Mouse (Mus musculus) cerebellum, adult 2 months (tissue): ENCODE results near the gene Nemp2. TPM values are rescaled to one million over a fixed set of nuclear protein-coding genes. Genes with fewer than 3 reads are reported as not detected.

Source experiments
- DNase-seq, 2 experiments: peaks; one replicate each; pipeline ENCODE4 v3.0.0; 2021
- H3K27ac ChIP-seq: fragments of 200-500 bp; 2 replicates; pipeline ENCODE4 v1.5.1; 2012; ENCODE audit warnings: low read length, control low read depth, inconsistent platforms; ENCODE audit not compliant: insufficient read depth
- H3K27me3 ChIP-seq: fragments of 200-500 bp; 2 replicates; pipeline ENCODE4 v1.6.1; 2012; ENCODE audit warnings: inconsistent platforms, mild to moderate bottlenecking, low read length, moderate library complexity; ENCODE audit not compliant: control insufficient read depth, insufficient read depth
- H3K4me1 ChIP-seq: fragments of 200-500 bp; 2 replicates; pipeline ENCODE4 v1.6.1; 2011; ENCODE audit warnings: low read length; ENCODE audit not compliant: control insufficient read depth, insufficient read depth
- H3K4me3 ChIP-seq: fragments of 200-500 bp; replicated peaks from 2 replicates; pipeline ENCODE3; 2011; ENCODE audit warnings: mild to moderate bottlenecking, low read depth, low read length, control low read depth; ENCODE audit not compliant: insufficient read depth
- CTCF ChIP-seq: fragments of 200-500 bp; IDR thresholded peaks from 2 replicates; pipeline ENCODE4 v1.5.1; 2011; ENCODE audit warnings: low read depth, mild to moderate bottlenecking, control low read depth, low read length, moderate library complexity, borderline replicate concordance; ENCODE audit not compliant: insufficient read depth
- POLR2A ChIP-seq: fragments of 200-500 bp; IDR thresholded peaks from 2 replicates; pipeline ENCODE4 v1.6.1; 2011; ENCODE audit warnings: low read length, control low read depth, borderline replicate concordance; ENCODE audit not compliant: insufficient read depth
- WGBS: fragments of 180-500 bp; shearing (Covaris S2); methylation state at CpG from one replicate; pipeline ENCODE4 v1.1.7; 2018; 5-methylcytosine and 5-hydroxymethylcytosine counted together
- polyA plus RNA-seq: library from polyadenylated mRNA; depleted of rRNA; stranded (reverse); fragments of >200 nt; gene quantifications from 2 replicates; pipeline ENCODE4 v1.2.3, GENCODE M21; 2012; rRNA removed

Nemp2 gene
- polyA plus RNA-seq, result 9.3 and 11.3 TPM in 2 replicates

DNA sequence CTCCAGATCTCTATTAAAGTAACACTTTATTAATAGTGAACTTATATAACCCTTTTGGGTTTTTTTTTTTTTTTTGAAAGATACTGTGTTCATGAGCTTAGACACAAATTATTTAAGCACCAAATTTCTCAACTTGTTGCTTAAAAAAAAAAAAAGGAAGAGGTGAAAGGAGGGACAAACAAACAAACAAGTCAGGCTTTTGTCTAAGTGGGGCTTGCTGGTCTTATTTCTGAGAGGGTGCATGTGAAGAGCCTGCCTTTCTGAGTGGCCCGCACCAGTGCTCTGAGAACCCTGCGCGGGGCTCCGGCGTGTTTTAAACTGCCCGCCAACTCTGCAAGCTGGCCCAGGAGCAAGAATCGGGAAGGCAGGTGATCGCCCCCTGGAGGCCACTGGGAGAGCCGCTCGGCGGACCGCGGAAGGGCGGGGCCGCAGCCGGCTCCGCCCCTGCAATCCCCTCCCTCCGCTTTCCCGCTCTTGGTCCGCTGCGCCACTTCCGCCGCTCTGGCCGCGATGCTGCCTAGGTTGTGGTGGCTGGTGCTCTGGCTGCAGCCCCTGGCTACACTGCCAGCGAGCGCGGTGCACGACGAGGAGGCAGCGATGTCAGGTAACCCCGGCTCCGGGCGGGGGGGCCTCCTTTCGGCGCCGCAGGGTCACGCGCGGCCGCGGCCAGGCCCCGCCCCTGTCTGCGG is at the start of gene Nemp2:
Gene Nemp2 (plus strand): TSS at position 456 of the 689 bp plus-strand sequence.
- H3K4me3 ChIP-seq, result peak within 1 kb of the TSS; percentile 90
- under 1% methylated on average over 44 of the region's 44 CpGs for WGBS
- peak within 1 kb of the TSS; percentile 87 for H3K27ac ChIP-seq
- TF ChIP-seq POLR2A (peak; percentile 64), CTCF (peak; percentile 75)
- H3K4me1 ChIP-seq, result peaks cover 2% of the 10 kb centered on the region; the same call in 1 of the 2 replicates
- no peaks in the 10 kb centered on the region for H3K27me3 ChIP-seq
- DNase-seq, result peak; percentile 89 to 97

DNA sequence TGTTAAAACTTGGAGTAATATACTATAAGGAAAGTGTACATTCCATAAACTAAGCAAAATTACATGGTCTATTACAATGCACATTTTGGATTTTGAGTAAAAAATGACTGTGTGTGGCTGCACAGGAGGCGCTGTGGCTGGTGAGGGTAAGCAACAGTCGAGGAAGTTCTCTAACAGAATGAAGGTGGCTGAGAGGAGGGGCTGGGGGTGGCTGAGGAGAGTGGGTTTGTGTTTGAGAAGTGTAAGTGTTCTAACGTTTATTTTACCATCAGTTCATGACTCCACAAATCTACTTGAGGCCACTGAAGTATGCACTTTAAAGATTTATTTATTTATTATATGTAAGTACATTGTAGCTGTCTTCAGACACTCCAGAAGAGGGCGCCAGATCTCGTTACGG is 48.8 kb upstream of the Nemp2 start:
- no peak for DNase-seq
- TF ChIP-seq POLR2A (no peak), CTCF (no peak)
- no peak overlapping the region for H3K4me3 ChIP-seq
- no peaks in the 10 kb centered on the region for H3K27me3 ChIP-seq
- 90% methylated on average over 6 of the region's 6 CpGs for WGBS
- H3K27ac ChIP-seq, result no peak overlapping the region
- peaks cover 4% of the 10 kb centered on the region; the same call in 1 of the 2 replicates for H3K4me1 ChIP-seq

DNA sequence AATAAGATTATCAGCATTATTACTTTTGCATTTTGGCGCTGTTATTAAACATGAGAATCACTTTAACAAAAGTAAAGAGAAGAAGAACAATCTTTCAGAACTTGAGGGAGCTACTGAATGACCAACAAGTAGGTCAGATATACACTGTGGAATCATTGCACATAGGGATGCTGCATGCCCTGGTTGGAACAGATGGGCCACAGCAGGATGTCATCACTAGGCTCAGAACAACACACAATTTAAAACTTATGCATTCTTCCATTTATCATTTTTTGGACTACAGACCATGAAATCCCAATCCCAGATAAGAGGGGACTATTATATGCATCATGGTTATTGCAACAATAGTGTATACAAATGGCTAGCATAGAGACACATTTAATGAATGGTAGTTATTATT is 47.6 kb upstream of the Nemp2 start:
- peak; percentile 48 to 67 for DNase-seq
- H3K4me3 ChIP-seq, result no peak overlapping the region
- H3K27me3 ChIP-seq, result no peaks in the 10 kb centered on the region
- 96% methylated on average over 1 of the region's 1 CpGs for WGBS
- no peak overlapping the region for H3K27ac ChIP-seq
- no peak for TF ChIP-seq POLR2A
- TF ChIP-seq CTCF, result no peak
- peaks cover 4% of the 10 kb centered on the region; the same call in 1 of the 2 replicates for H3K4me1 ChIP-seq

DNA sequence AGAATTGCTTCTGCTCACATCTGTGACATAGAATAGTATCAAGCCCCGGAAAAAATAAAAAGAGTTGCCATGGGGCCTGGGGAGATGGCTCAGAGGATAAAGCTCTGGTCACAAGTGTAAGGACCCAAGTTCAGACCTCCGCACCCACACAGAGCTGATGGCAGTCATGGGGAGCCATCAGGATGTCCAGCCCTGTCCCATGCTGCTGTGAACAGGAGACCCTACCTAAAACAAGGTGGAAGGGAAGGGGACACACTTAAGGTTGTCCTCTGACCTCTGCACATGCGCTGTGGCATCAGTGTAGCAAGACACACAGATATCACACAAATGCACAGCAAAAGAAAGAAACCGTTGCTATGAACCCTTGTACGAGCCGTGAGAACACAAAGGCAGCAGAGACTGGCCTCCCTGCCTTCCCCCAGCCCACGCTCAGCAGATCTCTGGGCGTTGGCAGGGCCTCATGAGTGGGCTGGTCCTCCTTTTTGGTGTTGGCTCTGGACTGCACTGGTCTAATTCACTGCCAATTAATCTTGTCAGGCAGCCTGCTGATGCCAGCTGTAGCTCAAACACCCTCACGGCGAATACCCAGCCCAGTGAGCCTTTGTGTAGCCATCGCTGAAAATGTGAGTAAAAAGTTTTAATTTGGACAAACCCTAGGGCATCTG is 33.4 kb upstream of the Nemp2 start:
- Histone ChIP-seq H3K27me3 (no peaks in the 10 kb centered on the region), H3K4me1 (peaks cover 10% of the 10 kb centered on the region), H3K27ac (peak overlapping the region; percentile 12; the same call in 1 of the 2 replicates), H3K4me3 (peak overlapping the region; percentile 2)
- 25% methylated on average over 11 of the region's 11 CpGs for WGBS
- TF ChIP-seq CTCF, result no peak
- no peak for TF ChIP-seq POLR2A
- peak; percentile 66 to 82 for DNase-seq

DNA sequence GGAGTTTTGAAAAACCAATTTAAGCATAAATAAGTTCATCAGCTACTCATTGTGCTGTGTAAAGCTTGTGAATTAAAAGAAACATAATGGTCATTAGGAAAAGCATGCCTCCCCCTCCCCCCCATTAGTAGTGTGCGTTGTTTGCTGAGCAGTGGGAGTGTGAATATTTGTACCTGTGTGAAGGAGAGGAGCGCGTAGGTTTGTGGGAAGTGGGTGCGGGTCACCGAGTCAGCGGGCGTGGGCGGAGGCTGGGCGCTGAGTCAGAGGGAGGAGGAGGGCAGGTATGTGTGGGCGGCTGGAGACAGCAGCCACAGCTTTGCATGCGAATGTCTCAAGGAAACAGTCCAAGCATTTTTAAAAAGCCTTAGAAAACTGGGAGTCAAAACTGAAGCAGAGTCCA is 32.7 kb upstream of the Nemp2 start:
- peak overlapping the region; percentile 12 for H3K4me3 ChIP-seq
- peak overlapping the region; percentile 0; the same call in 1 of the 2 replicates for H3K27ac ChIP-seq
- H3K4me1 ChIP-seq, result peaks cover 10% of the 10 kb centered on the region
- WGBS, result 7% methylated on average over 11 of the region's 11 CpGs
- TF ChIP-seq CTCF (no peak), POLR2A (no peak)
- no peaks in the 10 kb centered on the region for H3K27me3 ChIP-seq
- DNase-seq, result peak; percentile 73 to 81

DNA sequence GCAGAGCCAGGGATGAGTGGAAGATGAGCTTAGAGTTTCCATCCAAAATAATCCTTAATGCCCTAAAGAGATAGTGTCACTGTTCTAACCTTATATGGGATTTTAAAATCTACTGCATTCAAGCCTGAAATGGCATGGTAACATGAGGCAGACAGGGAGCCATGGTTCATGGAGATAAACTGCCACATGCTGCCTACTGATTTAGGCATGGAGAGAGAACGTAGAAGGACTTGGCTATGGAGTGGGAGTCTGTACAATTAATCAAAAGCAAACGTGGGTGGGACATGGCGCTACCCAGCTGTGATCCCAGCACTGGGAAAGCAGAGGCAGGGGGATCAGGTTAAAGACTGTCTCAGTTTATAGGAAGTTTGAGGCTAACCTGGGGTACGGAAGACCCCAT is 32.1 kb upstream of the Nemp2 start:
- 61% methylated on average over 4 of the region's 4 CpGs for WGBS
- H3K27ac ChIP-seq, result peak overlapping the region; percentile 0; the same call in 1 of the 2 replicates
- peaks cover 10% of the 10 kb centered on the region for H3K4me1 ChIP-seq
- peak in 1 of 2 experiments; percentile 13 for DNase-seq
- H3K4me3 ChIP-seq, result no peak overlapping the region
- TF ChIP-seq CTCF (no peak), POLR2A (no peak)
- H3K27me3 ChIP-seq, result no peaks in the 10 kb centered on the region

DNA sequence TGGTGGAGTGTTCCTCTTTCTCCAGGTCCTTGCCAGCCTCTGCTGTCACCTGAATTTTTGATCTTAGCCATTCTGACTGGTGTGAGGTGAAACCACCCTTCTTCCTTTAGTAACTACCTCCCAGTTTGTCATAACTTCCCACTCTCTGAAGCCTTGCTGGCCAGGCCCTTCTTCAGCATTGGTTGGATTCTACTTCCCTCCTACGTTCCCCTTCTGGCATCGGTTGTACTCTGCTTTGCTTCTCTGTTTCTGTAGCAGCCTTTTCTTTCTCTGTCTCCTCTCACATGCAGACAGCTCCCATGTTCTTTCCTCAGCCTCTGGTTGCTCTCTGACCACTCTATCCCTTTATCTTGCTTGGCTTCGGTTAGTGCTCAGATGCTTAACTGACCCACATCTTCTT is 29.0 kb upstream of the Nemp2 start:
- no peak for DNase-seq
- Histone ChIP-seq H3K27ac (no peak overlapping the region), H3K4me3 (no peak overlapping the region), H3K27me3 (no peaks in the 10 kb centered on the region), H3K4me1 (peaks cover 10% of the 10 kb centered on the region)
- WGBS, result 88% methylated on average over 3 of the region's 3 CpGs
- TF ChIP-seq POLR2A (no peak), CTCF (no peak)

DNA sequence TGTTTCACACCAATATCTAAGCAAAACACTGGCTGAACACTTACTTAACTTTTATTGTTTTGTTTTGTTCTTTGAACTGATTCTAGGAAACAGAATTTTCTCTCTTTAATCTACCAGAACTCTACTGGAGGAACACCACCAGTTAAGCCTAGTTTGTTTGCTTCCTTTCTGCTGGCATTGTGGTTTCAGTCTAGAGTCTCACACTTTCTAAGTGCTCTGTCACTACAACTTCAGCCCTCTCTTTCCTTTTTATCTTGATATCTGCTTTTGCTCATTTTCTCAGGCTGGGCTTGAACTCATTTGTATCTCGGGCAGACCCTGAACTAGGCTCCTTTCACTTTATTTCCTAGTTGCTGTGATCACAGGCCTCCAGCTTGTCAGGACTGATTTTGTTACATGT is 22.8 kb upstream of the Nemp2 start:
- TF ChIP-seq CTCF (no peak), POLR2A (no peak)
- Histone ChIP-seq H3K27me3 (no peaks in the 10 kb centered on the region), H3K4me1 (no peaks in the 10 kb centered on the region), H3K4me3 (no peak overlapping the region), H3K27ac (no peak overlapping the region)
- DNase-seq, result no peak
- WGBS, result 94% methylated on average over 1 of the region's 1 CpGs
